Mouse (Mus musculus) monocyte, adult 2 months (primary cell): ENCODE data around the gene Mettl13.

Source experiments
- DNase-seq, 2 experiments: peaks; one replicate each; pipeline ENCODE4 v3.0.0; 2022; ENCODE audit warnings: low spot score in 2 of 2, low read depth in 1 of 2

Mettl13 gene

DNA sequence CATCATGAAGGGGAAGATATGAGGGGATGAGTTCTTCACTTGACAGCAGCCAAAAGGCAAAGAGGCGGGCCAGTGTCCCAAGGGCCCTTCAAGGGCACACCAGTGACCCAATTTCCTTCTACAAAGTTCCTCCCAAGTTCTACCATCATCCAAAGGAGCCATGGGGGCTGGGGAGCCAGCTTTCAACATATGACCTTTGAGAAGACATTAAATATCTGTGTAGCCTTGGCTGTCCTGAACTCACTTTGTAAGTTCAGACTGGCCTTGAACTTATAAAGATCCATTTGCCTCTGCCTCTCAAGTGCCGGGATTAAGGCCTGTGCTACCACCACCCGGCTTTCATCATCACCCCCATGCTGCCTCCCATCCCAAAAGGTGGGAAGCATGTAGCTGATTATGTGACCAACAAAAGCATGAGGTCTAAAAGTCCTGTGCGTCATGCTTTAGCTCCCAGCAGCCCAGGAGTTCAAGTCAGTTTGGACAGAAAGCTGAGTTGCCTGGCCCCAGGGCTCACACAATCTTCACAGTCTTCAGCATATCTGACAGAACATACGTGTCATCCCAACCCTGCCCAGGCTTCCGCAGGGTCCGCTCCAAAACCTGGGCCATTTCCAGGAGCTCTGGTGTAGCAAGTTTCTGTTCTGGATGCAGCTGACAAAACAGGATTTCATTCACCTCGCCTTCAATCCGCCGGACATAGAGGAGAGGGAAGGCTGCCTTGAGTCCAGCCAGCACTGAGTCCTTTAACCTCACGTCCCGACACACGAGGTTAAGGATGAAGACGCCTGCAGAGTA lies 14.4 kb downstream of the Mettl13 start:
- DNase-seq = no peak

DNA sequence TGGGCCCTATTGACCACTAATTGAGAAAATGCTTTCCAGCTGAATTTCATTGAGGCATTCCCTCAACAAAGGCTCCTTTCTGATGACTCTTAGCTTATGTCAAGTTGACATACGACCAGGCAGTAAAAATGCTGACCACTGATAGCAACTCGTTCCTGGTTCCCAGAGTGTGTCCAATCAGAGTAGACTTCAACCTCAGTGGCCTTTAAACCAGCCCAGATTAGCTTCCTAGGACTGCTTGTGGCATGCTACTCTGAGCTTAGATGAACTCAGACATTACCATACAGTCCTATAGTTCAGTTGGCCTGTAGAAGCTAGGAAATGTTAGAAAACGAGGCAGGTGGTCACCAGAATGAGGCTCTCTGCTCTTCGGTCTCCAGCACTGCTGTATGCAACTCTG lies 16.0 kb downstream of the Mettl13 start:
- no peak for DNase-seq

DNA sequence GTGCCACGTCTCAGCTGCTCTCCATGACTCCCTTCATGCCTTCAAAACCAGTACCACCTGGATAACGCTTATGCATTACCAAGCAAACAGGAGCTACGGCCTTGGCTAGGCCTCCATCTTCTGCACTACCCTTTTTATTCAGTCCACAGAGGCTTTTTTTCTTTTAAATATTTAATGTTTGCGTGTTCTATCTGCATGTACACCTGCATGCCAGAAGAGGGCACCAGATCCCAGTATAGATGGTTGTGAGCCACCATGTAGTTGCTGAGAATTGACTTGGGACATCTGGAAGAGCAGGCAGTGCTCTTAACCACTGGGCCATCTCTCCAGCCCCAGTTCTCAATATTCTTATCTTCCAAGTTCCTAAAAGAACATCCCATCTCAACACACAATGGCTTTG lies 16.8 kb downstream of the Mettl13 start:
- DNase-seq = no peak

DNA sequence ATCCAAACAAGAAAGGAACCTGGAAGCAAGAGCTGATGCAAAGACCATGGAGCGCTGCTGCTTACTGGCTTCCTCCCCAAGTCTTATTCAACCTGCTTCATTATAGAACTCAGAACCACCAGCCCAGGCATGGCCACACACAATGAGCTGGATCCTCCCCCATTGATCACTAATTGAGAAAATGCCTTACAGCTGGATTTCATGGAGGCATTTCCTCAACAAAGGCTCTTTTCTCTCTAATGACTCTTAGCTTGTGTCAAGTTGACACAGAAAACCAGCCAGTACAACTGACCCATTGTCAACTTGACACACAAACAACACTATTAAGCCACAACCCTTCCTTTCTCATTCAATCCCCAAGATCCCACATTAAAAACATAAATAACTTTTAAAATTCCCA lies 17.7 kb downstream of the Mettl13 start:
- no peak for DNase-seq

DNA sequence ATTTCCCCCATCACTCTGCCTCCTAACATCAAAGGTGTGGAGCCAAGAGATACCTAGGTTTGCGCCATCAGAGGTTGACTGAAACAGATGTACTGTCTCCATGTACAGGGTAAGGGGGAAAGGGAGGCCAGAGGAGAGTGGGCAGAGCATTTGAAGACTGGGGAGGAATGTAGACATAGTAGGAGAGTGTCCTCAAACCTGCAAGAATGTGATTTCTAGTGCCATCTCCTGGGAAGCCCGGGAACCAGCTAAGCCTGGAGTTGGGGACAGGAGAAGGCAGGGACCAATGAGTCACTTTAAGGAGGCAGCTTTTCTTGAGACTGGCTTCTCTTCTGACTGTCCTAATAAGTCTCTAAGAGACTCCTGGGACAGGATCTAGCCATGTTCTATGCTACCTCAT lies 18.7 kb downstream of the Mettl13 start:
- no peak for DNase-seq

DNA sequence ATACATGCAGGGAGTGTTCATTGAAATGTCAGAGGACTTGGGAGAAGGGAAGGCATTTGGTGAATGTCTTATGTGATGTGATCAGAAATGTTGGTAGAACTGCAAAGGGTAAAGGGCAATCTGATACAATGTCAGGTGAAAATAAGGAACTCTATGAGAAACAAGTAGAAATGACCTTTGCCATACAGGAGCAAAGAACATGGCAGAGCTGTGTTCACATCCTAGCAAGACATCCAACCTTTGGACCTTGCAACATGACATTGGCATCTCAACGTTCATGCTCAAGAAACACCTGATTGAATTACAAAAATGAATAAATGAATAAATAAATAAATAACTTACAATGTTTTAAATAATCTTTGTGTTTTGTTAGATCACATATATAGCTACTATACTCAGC lies 33.2 kb downstream of the Mettl13 start:
- no peak for DNase-seq

DNA sequence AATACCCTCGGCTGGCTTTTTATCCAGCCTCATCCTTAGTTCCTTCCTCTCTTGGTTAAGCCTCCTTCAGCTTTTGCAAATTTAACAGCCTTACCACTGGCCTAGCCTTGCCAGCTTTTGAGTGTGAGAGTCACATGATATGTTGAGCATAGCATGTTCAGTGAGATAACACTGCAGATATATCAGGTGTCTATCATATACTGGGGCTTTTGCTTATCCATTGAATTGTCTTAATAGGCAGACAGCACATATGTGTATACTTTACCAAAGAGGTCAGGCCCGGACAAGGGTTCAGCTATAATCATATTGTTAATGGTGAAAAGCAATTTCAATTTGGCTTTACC lies 38.4 kb downstream of the Mettl13 start:
- no peak for DNase-seq

DNA sequence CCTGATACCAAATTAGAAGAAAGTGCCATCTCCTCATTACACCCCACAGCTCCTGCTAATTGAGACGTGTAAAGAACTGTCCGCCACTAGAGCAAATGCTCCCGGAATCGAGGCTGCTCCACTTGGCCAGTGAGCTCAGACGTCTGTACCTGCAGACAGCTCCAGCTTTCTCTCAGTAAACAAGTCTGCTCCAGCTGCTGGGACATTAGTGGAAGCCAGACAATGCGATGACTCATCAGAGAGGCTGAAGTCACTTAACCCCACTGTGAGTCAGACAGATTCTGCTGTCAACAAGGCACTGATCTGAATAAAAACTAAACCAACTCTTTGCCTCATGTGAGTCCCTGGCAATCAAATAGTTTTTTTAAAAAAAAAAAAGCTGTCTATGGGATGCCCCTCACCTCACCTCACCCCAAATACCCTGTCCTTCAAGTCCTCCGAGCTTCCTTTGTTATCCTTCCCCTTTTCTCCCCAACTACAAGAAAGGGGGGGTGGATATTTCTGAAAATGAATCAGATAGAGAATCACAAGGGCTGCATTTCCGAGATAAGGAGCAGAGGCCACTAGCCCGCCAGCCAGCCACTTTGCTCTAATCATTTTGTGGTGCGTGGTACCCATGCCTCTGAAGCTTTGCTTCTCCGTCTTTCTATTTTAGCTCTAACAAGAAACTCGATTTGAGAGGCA lies 38.9 kb downstream of the Mettl13 start:
- no peak for DNase-seq

DNA sequence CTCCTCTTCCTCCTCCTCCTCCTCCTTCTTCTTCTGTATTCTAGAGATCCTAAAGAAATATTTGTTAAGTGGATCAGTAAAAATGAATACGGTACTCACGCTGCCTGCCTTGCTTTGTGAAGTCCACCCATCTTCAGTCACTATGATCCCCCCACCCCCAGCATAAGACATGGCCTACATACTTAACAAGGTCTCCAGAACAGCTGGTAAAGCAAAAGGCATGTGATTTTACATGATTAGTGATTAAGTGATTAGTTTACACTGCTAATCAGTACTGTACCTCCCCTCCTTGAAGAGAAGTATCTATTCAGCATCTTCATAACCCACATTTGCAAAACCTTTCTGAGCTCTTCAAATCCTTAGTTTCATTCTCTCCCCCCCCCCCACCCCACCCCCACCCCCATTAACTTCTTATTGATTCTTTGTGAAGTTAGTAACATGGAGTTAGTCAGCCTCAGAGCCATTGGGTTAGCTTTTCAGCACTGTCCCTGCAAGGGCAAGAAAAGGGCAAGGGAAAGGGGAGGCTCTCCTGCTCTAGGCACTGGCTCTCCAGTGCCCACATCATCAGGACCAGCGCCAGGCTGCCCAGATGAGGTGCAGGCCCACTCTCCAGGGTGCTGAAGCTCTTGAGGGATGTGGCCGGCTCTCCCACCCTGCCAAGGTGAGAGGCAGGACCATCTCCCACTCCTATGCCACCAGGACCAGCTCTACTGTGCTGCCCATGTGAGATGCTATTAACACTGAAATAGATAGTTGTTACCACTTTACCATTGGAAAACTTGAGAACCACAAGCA lies 39.9 kb downstream of the Mettl13 start:
- DNase-seq = no peak

DNA sequence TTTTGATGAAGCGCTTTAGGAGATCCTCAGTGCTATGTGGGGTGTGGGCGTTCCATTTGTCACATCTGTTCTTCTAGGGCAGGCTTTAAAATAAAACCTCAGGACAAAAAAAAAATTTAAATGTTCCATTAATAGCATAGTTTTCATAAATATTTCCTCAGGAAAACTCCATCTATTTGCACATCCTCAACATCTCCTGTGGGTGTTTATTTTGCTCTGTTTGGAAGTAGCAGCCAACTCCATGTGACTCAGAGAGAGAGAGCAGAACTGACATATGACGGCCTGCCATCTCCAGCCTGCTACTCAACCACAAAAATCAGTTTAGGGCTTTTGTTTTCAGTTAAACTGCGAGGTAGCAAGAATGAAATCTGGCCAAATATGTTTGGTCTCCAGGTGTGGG lies 41.8 kb downstream of the Mettl13 start:
- no peak for DNase-seq

DNA sequence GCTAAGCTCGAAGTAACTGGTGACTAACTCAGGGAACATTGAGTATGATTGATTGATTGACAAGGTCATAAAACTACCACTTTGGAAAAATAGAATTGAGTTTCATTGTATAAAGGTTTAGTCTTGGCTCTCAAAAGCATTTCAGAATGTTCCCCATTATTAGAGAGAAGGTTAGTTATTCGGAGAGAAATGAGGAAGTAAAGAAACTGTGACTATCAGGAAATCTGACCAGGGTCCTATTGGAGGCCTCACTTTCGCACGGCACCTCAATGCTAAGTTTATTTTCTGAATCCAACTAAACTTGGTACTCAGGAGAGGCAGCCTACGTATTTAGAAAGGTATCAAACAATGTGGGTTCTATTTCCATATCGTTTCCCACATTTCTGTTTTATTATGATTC lies 42.7 kb downstream of the Mettl13 start:
- no peak for DNase-seq
